Mouse (Mus musculus) embryonic fibroblast, embryonic 13.5 days (primary cell): ENCODE data around the gene Olfr766-ps1. TPM values are rescaled to one million over a fixed set of nuclear protein-coding genes. Genes with fewer than 3 reads are reported as not detected.
"Not testable (repeated sequence)": the region's sequence is repeated elsewhere in the genome, so short reads cannot be mapped to it uniquely, and the experiment has no call there.

Experiments
- H3K27ac ChIP-seq: 2 replicates; pipeline ENCODE4 v1.5.1; 2012; ENCODE audit warnings: low read length, control low read depth, inconsistent platforms; ENCODE audit not compliant: insufficient read depth
- H3K4me1 ChIP-seq: 2 replicates; pipeline ENCODE4 v1.6.1; 2011; ENCODE audit warnings: low read length; ENCODE audit not compliant: control insufficient read depth, insufficient read depth
- H3K4me3 ChIP-seq: 2 replicates; pipeline ENCODE4 v1.5.1; 2011; ENCODE audit warnings: mild to moderate bottlenecking, control low read depth, low read length; ENCODE audit not compliant: insufficient read depth
- CTCF ChIP-seq: IDR thresholded peaks from 2 replicates; pipeline ENCODE4 v1.5.1; 2011; ENCODE audit warnings: mild to moderate bottlenecking, control low read depth, low read length, moderate library complexity, borderline replicate concordance; ENCODE audit not compliant: insufficient read depth
- POLR2A ChIP-seq: IDR thresholded peaks from 2 replicates; pipeline ENCODE4 v1.6.1; 2011; ENCODE audit warnings: low read depth, mild to moderate bottlenecking, control low read depth, low read length, moderate library complexity
- polyA plus RNA-seq: library from polyadenylated mRNA; stranded (reverse); fragments of >200 nt; gene quantifications from 2 replicates; pipeline ENCODE4 v1.2.4, GENCODE M21; 2011; ENCODE audit warnings: low read depth; ENCODE audit not compliant: missing spikeins, insufficient read length

The Olfr766-ps1 gene
- not detected in 2 replicates for polyA plus RNA-seq

- H3K4me3 ChIP-seq: no peak within 1 kb of the TSS
- no peak for TF ChIP-seq POLR2A
- TF ChIP-seq CTCF: no peak
- H3K4me1 ChIP-seq: no peaks in the 10 kb centered on the region
- no peak within 1 kb of the TSS for H3K27ac ChIP-seq
These were observed at the start of gene Olfr766-ps1 for GRCm38 (mm10) chr10:129068877-129069276. TSS of gene Olfr766-ps1 (minus strand) at chr10:129068977.

GRCm38 (mm10) chr10:129117761-129118160 is 49.0 kb upstream of the Olfr766-ps1 start, which contains the start of gene Olfr769:
TSS of gene Olfr769 (minus strand) at chr10:129117861.
- TF ChIP-seq CTCF: no peak
- no peak within 1 kb of the TSS for H3K4me3 ChIP-seq
- H3K27ac ChIP-seq: no peak within 1 kb of the TSS
- H3K4me1 ChIP-seq: no peaks in the 10 kb centered on the region

- H3K27ac ChIP-seq: no peak overlapping the region
- no peak for TF ChIP-seq CTCF
- no peak for TF ChIP-seq POLR2A
- H3K4me1 ChIP-seq: no peaks in the 10 kb centered on the region
- H3K4me3 ChIP-seq: no peak overlapping the region
These were observed 46.4 kb upstream of the Olfr766-ps1 start for GRCm38 (mm10) chr10:129115146-129115545.

- TF ChIP-seq CTCF: no peak
- Histone ChIP-seq H3K4me1 (no peaks in the 10 kb centered on the region), H3K4me3 (no peak overlapping the region), H3K27ac (no peak overlapping the region)
These were observed 32.5 kb upstream of the Olfr766-ps1 start for GRCm38 (mm10) chr10:129101231-129101630.

GRCm38 (mm10) chr10:129099275-129099674 is 30.5 kb upstream of the Olfr766-ps1 start, which contains the start of gene Olfr768:
TSS of gene Olfr768 (minus strand) at chr10:129099375.
- TF ChIP-seq POLR2A: no peak
- no peak for TF ChIP-seq CTCF
- H3K4me1 ChIP-seq: no peaks in the 10 kb centered on the region
- H3K4me3 ChIP-seq: no peak within 1 kb of the TSS
- no peak within 1 kb of the TSS for H3K27ac ChIP-seq

GRCm38 (mm10) chr10:129082810-129083209 is 14.0 kb upstream of the Olfr766-ps1 start, which contains the start of gene Olfr767:
TSS of gene Olfr767 (minus strand) at chr10:129082910.
- not testable (repeated sequence) for H3K27ac ChIP-seq, H3K4me3 ChIP-seq, H3K4me1 ChIP-seq

- H3K4me1 ChIP-seq, H3K4me3 ChIP-seq, H3K27ac ChIP-seq: not testable (repeated sequence)
These were observed 18.9 kb downstream of the Olfr766-ps1 start, which contains the start of gene Olfr765 for GRCm38 (mm10) chr10:129049898-129050297. TSS of gene Olfr765 (minus strand) at chr10:129049998.

GRCm38 (mm10) chr10:129039796-129040195 is 29.0 kb downstream of the Olfr766-ps1 start, which contains the start of gene Olfr764-ps1:
TSS of gene Olfr764-ps1 (minus strand) at chr10:129039896.
- TF ChIP-seq CTCF (no peak), POLR2A (no peak)
- Histone ChIP-seq H3K4me1 (no peaks in the 10 kb centered on the region), H3K27ac (no peak within 1 kb of the TSS), H3K4me3 (no peak within 1 kb of the TSS)

- Histone ChIP-seq H3K27ac (no peak overlapping the region), H3K4me1 (no peaks in the 10 kb centered on the region), H3K4me3 (no peak overlapping the region)
- TF ChIP-seq POLR2A (no peak), CTCF (no peak)
These were observed 40.4 kb downstream of the Olfr766-ps1 start for GRCm38 (mm10) chr10:129028343-129028742.

GRCm38 (mm10) chr10:129026018-129026662 is 42.6 kb downstream of the Olfr766-ps1 start:
- no peak overlapping the region for H3K27ac ChIP-seq
- no peak for TF ChIP-seq CTCF
- no peak for TF ChIP-seq POLR2A
- H3K4me1 ChIP-seq: no peaks in the 10 kb centered on the region
- no peak overlapping the region for H3K4me3 ChIP-seq
